Mouse (Mus musculus) limb, embryonic 10.5 days (tissue): ENCODE results near the gene Kdm2b. TPM values are rescaled to one million over a fixed set of nuclear protein-coding genes. Genes with fewer than 3 reads are reported as not detected.

ENCODE experiments used
- DNase-seq: peaks from one replicate; pipeline ENCODE4 v3.0.0-alpha.2; 2017; ENCODE audit warnings: low spot score
- H3K27ac ChIP-seq: fragments of 300-500 bp; sonication (generic); 2 replicates; pipeline ENCODE4 v1.5.1; 2016; ENCODE audit warnings: mild to moderate bottlenecking
- H3K27me3 ChIP-seq: fragments of 300-500 bp; sonication (generic); 2 replicates; pipeline ENCODE4 v1.6.1; 2016; ENCODE audit warnings: low read depth, mild to moderate bottlenecking; ENCODE audit not compliant: poor library complexity, severe bottlenecking
- H3K36me3 ChIP-seq: fragments of 300-500 bp; sonication (generic); 2 replicates; pipeline ENCODE4 v1.6.1; 2016; ENCODE audit warnings: mild to moderate bottlenecking, moderate library complexity
- H3K4me1 ChIP-seq: fragments of 300-500 bp; sonication (generic); 2 replicates; pipeline ENCODE4 v1.6.1; 2016
- H3K4me3 ChIP-seq: fragments of 300-500 bp; sonication (generic); 2 replicates; pipeline ENCODE4 v1.5.1; 2016; ENCODE audit warnings: mild to moderate bottlenecking, moderate library complexity
- H3K9me3 ChIP-seq: fragments of 300-500 bp; sonication (generic); replicated peaks from 2 replicates; pipeline ENCODE4 v1.6.1; 2016; ENCODE audit warnings: mild to moderate bottlenecking
- WGBS: fragments of 180-500 bp; shearing (Covaris S2); methylation state at CpG from one replicate; pipeline ENCODE4 v1.1.7; 2016; 5-methylcytosine and 5-hydroxymethylcytosine counted together
- polyA plus RNA-seq: library from polyadenylated mRNA; unstranded; fragments of >200 nt; fragmentation: Nextera tagmentation; extraction: Ambion mirVana; gene quantifications from 2 replicates; pipeline ENCODE4 v1.2.1, GENCODE M21; 2016

Kdm2b gene
- polyA plus RNA-seq, 1 experiment from 2014 or later, result 108 TPM

DNA sequence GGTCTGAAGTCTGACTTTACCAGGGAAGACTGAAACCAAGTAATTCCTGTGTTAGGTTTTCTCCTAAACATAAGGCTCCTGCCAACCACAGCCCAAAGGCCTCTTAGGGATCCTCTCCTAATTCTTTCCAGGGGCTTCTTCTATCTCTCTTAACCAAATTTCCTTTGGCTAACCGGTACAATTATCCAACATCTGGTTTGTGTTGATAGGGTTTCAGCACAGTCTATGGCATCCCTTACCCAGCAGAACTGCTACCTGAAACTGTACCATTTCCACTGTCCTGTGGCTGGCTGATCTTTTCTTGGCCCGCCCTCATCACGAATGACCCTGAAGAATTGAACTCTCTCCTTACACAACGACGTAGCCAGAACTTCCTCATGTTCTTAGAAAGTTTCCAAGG lies 86.5 kb downstream of the Kdm2b start:
- Histone ChIP-seq H3K27me3 (no peaks in the 10 kb centered on the region), H3K4me1 (peaks cover 20% of the 10 kb centered on the region), H3K27ac (no peak overlapping the region), H3K9me3 (no peaks in the 10 kb centered on the region), H3K4me3 (no peak overlapping the region), H3K36me3 (peaks cover 9% of the 10 kb centered on the region; the same call in 1 of the 2 replicates)
- WGBS, result 65% methylated on average over 5 of the region's 5 CpGs
- no peak for DNase-seq

DNA sequence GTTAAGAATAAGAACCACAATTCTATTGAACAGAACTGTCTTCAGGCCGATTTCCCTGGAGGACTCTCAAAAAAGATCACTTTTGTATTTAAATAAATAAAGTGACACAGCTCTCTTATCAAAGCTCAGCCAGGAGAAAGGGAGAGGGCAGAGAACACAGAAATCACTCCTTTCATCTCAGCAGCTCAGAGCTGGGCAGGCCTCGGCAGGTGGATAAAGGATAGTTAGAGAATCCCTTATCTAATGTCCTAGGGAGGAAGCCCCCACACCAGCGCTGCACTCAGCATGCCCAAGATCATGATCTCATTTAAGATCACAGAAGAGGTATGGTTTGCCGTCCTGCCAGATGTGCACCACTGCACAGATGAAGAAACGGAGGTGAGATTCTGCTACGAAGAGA lies 87.4 kb downstream of the Kdm2b start:
- peaks cover 7% of the 10 kb centered on the region; the same call in 1 of the 2 replicates for H3K36me3 ChIP-seq
- 85% methylated on average over 6 of the region's 6 CpGs for WGBS
- H3K27ac ChIP-seq, result no peak overlapping the region
- no peaks in the 10 kb centered on the region for H3K27me3 ChIP-seq
- no peak overlapping the region for H3K4me3 ChIP-seq
- no peaks in the 10 kb centered on the region for H3K9me3 ChIP-seq
- H3K4me1 ChIP-seq, result peaks cover 29% of the 10 kb centered on the region
- no peak for DNase-seq

- Histone ChIP-seq H3K9me3 (no peaks in the 10 kb centered on the region), H3K27me3 (no peaks in the 10 kb centered on the region), H3K4me1 (peaks cover 31% of the 10 kb centered on the region), H3K36me3 (peaks cover 6% of the 10 kb centered on the region; the same call in 1 of the 2 replicates), H3K4me3 (no peak overlapping the region), H3K27ac (no peak overlapping the region)
- WGBS, result 61% methylated on average over 3 of the region's 3 CpGs
- no peak for DNase-seq
These were observed 88.0 kb downstream of the Kdm2b start for GRCm38 (mm10) chr5:122901666-122902065.

GRCm38 (mm10) chr5:122901179-122901578 lies 88.4 kb downstream of the Kdm2b start:
- H3K4me3 ChIP-seq, result peak overlapping the region; percentile 88
- DNase-seq, result no peak
- peak overlapping the region; percentile 97 for H3K27ac ChIP-seq
- H3K4me1 ChIP-seq, result peaks cover 31% of the 10 kb centered on the region
- no peaks in the 10 kb centered on the region for H3K9me3 ChIP-seq
- WGBS, result 63% methylated on average over 11 of the region's 11 CpGs
- no peaks in the 10 kb centered on the region for H3K27me3 ChIP-seq
- peaks cover 3% of the 10 kb centered on the region; the same call in 1 of the 2 replicates for H3K36me3 ChIP-seq

DNA sequence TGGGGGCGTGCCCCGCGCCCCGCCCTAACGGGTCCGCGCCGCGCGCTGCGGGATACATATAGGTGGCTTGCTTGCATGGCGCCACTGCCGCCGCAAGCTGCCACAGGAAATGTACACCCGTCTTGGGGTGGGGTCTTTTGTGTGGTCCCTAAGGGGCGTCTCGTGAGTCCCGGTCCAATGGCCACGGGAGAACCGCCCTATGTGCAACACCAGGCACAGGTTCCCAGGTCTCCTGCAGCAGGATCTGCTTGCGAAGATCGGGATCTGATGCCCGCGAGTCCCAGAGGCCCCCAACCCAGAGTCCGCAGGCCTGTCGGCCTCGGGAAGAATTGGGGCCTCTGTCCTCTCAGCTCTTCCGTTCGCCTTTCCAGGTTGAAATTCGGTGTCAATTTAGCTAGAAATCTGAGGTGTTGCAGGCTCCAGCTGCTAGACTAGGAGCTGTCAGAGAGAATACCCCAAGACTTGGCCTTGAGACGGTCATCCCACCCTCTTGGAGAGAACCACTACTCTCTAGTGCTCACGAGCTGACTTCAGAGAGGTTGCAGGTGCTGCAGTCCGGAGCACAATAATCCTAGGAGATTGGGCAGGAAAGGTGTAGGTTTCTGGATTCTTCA lies 89.0 kb downstream of the Kdm2b start:
- Histone ChIP-seq H3K4me3 (peak overlapping the region; percentile 88), H3K27me3 (no peaks in the 10 kb centered on the region), H3K27ac (peak overlapping the region; percentile 97), H3K4me1 (peaks cover 31% of the 10 kb centered on the region), H3K36me3 (no peaks in the 10 kb centered on the region), H3K9me3 (no peaks in the 10 kb centered on the region)
- WGBS, result 3% methylated on average over 33 of the region's 33 CpGs
- no peak for DNase-seq

DNA sequence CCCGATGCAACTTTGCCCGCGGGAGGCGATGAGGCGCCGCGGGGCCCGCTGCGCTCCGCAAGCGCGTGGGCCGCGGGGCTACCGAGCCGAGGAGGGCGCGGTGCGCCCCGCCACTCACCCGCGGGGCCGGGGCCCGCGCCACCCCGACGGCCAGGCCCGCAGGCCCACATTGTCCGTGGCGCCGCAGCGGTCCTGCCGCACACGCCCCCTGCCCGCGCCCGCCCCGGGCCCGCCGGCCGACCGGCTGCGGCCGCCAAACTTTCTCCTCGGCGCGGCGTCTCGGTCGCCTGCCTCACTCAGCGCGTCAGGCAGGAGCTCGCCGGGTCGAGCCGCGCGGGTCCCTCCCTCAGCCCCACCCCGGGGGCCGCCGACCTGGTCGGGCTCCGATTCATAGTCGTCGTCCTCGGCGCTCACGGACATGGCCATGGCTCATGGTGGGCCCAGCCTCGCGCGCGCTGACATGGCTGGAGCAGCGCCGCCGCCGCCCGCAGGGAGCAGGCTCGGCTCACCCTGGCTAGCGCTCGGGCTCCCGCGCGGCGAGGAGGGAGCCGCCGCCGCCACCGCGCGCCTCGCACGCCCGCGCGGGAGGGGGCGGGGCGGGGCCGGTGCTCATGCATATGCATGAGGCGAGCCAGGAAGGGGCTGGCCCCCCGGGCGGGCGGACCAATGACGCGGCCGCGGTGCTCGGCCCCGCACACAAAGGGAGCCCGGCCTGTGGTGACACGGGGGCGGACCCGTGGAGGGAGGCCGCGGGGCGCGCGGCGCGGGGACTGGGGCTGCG lies 89.7 kb downstream of the Kdm2b start:
- WGBS, result under 1% methylated on average over 114 of the region's 120 CpGs
- no peaks in the 10 kb centered on the region for H3K27me3 ChIP-seq
- H3K4me1 ChIP-seq, result peaks cover 35% of the 10 kb centered on the region
- H3K36me3 ChIP-seq, result 0 out of 2 replicates have a peak, but pooled peaks cover 4% of the 10 kb centered on the region
- peak overlapping the region; percentile 97 for H3K27ac ChIP-seq
- no peaks in the 10 kb centered on the region for H3K9me3 ChIP-seq
- H3K4me3 ChIP-seq, result peak overlapping the region; percentile 88
- DNase-seq, result peak; percentile 95

- Histone ChIP-seq H3K27me3 (no peaks in the 10 kb centered on the region), H3K4me3 (peak overlapping the region; percentile 88), H3K4me1 (peaks cover 35% of the 10 kb centered on the region), H3K9me3 (no peaks in the 10 kb centered on the region), H3K36me3 (0 out of 2 replicates have a peak, but pooled peaks cover 4% of the 10 kb centered on the region), H3K27ac (peak overlapping the region; percentile 97)
- peak; percentile 66 for DNase-seq
- 5% methylated on average over 45 of the region's 45 CpGs for WGBS
These were observed 90.5 kb downstream of the Kdm2b start for GRCm38 (mm10) chr5:122898963-122899776.

GRCm38 (mm10) chr5:122898153-122898552 lies 91.5 kb downstream of the Kdm2b start:
- H3K4me3 ChIP-seq, result peak overlapping the region; percentile 88
- no peaks in the 10 kb centered on the region for H3K9me3 ChIP-seq
- no peak overlapping the region for H3K27ac ChIP-seq
- H3K36me3 ChIP-seq, result 0 out of 2 replicates have a peak, but pooled peaks cover 4% of the 10 kb centered on the region
- H3K27me3 ChIP-seq, result no peaks in the 10 kb centered on the region
- DNase-seq, result no peak
- peaks cover 35% of the 10 kb centered on the region for H3K4me1 ChIP-seq
- 85% methylated on average over 6 of the region's 6 CpGs for WGBS

- H3K27ac ChIP-seq, result no peak overlapping the region
- DNase-seq, result no peak
- no peak overlapping the region for H3K4me3 ChIP-seq
- 85% methylated on average over 4 of the region's 4 CpGs for WGBS
- H3K36me3 ChIP-seq, result peaks cover 26% of the 10 kb centered on the region
- peaks cover 25% of the 10 kb centered on the region for H3K4me1 ChIP-seq
- H3K27me3 ChIP-seq, result no peaks in the 10 kb centered on the region
- no peaks in the 10 kb centered on the region for H3K9me3 ChIP-seq
These were observed 94.8 kb downstream of the Kdm2b start for GRCm38 (mm10) chr5:122894821-122895220.

DNA sequence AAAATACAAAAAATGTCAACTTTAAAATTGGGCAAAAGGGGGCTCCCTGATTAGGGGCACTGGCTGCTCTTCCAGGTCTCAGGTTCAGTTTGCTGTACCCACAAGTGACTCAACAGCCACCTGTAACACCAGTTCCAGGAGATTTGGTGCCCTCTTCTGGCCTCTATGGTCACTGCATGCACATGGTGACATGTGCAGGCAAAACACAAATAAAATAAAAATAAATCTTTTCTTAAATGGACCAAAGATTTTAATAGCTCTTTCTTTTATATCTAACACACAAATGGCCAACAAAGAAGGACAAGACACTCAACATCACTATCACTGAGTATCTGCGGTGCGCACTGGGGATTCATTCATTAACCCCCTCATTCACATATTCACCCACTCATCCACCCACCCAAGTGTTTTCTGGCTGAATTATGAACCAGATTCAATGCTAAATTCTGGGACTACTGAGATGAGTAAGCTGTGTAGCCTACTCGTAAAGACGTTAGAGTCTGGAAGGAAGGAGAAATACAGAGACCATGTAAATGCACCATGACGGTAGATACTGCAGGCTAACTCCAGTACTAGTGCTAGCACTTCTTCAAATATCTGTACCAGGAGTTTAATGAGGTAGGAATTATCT lies 95.5 kb downstream of the Kdm2b start:
- H3K27me3 ChIP-seq, result no peaks in the 10 kb centered on the region
- H3K36me3 ChIP-seq, result peaks cover 26% of the 10 kb centered on the region
- H3K27ac ChIP-seq, result no peak overlapping the region
- peaks cover 26% of the 10 kb centered on the region for H3K4me1 ChIP-seq
- WGBS, result 92% methylated on average over 5 of the region's 5 CpGs
- H3K4me3 ChIP-seq, result no peak overlapping the region
- H3K9me3 ChIP-seq, result no peaks in the 10 kb centered on the region
- peak; percentile 68 for DNase-seq

- Histone ChIP-seq H3K4me1 (peaks cover 26% of the 10 kb centered on the region), H3K36me3 (peaks cover 33% of the 10 kb centered on the region), H3K9me3 (no peaks in the 10 kb centered on the region), H3K27me3 (no peaks in the 10 kb centered on the region), H3K4me3 (no peak overlapping the region), H3K27ac (no peak overlapping the region)
- DNase-seq, result no peak
- WGBS, result 96% methylated on average over 6 of the region's 6 CpGs
These were observed 96.4 kb downstream of the Kdm2b start for GRCm38 (mm10) chr5:122893270-122893669.

- Histone ChIP-seq H3K4me1 (peaks cover 22% of the 10 kb centered on the region), H3K4me3 (no peak overlapping the region), H3K27ac (no peak overlapping the region), H3K27me3 (no peaks in the 10 kb centered on the region), H3K36me3 (peaks cover 53% of the 10 kb centered on the region), H3K9me3 (no peaks in the 10 kb centered on the region)
- no peak for DNase-seq
- WGBS, result 53% methylated on average over 2 of the region's 2 CpGs
These were observed 99.2 kb downstream of the Kdm2b start for GRCm38 (mm10) chr5:122890396-122890795.
